Mouse (Mus musculus) lung, embryonic 14.5 days (tissue): ENCODE measurements around the gene Gpx4. TPM values are rescaled to one million over a fixed set of nuclear protein-coding genes. Genes with fewer than 3 reads are reported as not detected.
"Not testable (repeated sequence)": the region's sequence is repeated elsewhere in the genome, so short reads cannot be mapped to it uniquely, and the experiment has no call there.

Experiments
- ATAC-seq: fragments of 200-750 bp; cut with Nextera tagmentation; 2 replicates; pipeline ENCODE4 v1.8.0; 2017; ENCODE audit warnings: mild to moderate bottlenecking, moderate TSS enrichment, moderate library complexity; ENCODE audit not compliant: insufficient read depth
- DNase-seq: peaks from one replicate; pipeline ENCODE4 v3.0.0-alpha.2; 2015
- H3K27ac ChIP-seq: fragments of 300-500 bp; sonication (generic); 2 replicates; pipeline ENCODE4 v1.5.1; 2014; ENCODE audit warnings: low read depth, mild to moderate bottlenecking, moderate library complexity
- H3K27me3 ChIP-seq: fragments of 300-500 bp; sonication (generic); 2 replicates; pipeline ENCODE4 v1.6.1; 2014; ENCODE audit warnings: low read length, control low read depth; ENCODE audit not compliant: insufficient read depth
- H3K36me3 ChIP-seq: fragments of 300-500 bp; sonication (generic); 2 replicates; pipeline ENCODE4 v1.6.1; 2014; ENCODE audit warnings: control low read depth; ENCODE audit not compliant: insufficient read depth
- H3K4me1 ChIP-seq: fragments of 300-500 bp; sonication (generic); 2 replicates; pipeline ENCODE4 v1.6.1; 2014; ENCODE audit warnings: antibody characterized with exemption, control low read depth; ENCODE audit not compliant: insufficient read depth
- H3K4me2 ChIP-seq: fragments of 300-500 bp; sonication (generic); 2 replicates; pipeline ENCODE4 v1.6.1; 2014; ENCODE audit warnings: mild to moderate bottlenecking
- H3K4me3 ChIP-seq: fragments of 300-500 bp; sonication (generic); 2 replicates; pipeline ENCODE4 v1.5.1; 2014; ENCODE audit warnings: low read depth, low read length
- H3K9ac ChIP-seq: fragments of 300-500 bp; sonication (generic); 2 replicates; pipeline ENCODE4 v1.6.1; 2014
- H3K9me3 ChIP-seq: fragments of 300-500 bp; sonication (generic); 2 replicates; pipeline ENCODE4 v1.6.1; 2016; ENCODE audit warnings: low read depth, low read length, control low read depth
- CTCF ChIP-seq: IDR thresholded peaks from 2 replicates; pipeline ENCODE4 v1.5.1; 2016; ENCODE audit warnings: antibody characterized with exemption, low read depth
- WGBS: fragments of 180-500 bp; shearing (Covaris S2); extraction: QIAGEN DNeasy Blood & Tissue Kit; methylation state at CpG from one replicate; pipeline ENCODE4 v1.1.7; 2014; 5-methylcytosine and 5-hydroxymethylcytosine counted together
- polyA plus RNA-seq: library from polyadenylated mRNA; unstranded; fragments of >200 nt; fragmentation: Nextera tagmentation; extraction: Ambion mirVana; gene quantifications from 2 replicates; pipeline ENCODE4 v1.2.1, GENCODE M21; 2014

Gpx4 gene
- polyA plus RNA-seq, 1 experiment from 2014 or later = 471 TPM

DNA sequence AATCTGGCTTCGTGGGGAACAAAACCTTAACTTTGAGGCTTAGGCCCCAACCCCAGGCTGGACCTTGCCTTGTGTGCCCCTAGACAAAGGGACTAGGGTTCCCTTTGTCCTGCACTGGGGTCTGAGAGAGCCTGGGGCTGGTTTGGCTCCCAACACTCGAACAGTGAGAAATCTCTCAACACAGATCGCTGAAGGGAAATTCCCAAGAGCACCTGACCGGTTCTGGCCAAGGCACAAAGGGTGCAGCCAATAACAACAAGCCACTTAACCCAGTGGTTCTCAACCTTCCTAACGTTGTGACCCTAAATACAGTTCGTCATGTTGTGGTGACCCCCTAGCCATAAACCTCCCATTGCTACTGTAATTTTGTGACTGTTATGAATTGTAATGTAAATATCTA lies 3.3 kb downstream of the Gpx4 start:
- H3K4me1 ChIP-seq = peaks cover 14% of the 10 kb centered on the region
- no peak overlapping the region for H3K4me2 ChIP-seq
- 37% methylated on average over 6 of the region's 6 CpGs for WGBS
- no peak for DNase-seq
- no peak for ATAC-seq
- TF ChIP-seq CTCF = no peak
- H3K9ac ChIP-seq = no peak overlapping the region
- no peak overlapping the region for H3K4me3 ChIP-seq
- no peak overlapping the region for H3K27ac ChIP-seq
- no peaks in the 10 kb centered on the region for H3K27me3 ChIP-seq
- H3K36me3 ChIP-seq = peaks cover 2% of the 10 kb centered on the region
- H3K9me3 ChIP-seq = no peaks in the 10 kb centered on the region

DNA sequence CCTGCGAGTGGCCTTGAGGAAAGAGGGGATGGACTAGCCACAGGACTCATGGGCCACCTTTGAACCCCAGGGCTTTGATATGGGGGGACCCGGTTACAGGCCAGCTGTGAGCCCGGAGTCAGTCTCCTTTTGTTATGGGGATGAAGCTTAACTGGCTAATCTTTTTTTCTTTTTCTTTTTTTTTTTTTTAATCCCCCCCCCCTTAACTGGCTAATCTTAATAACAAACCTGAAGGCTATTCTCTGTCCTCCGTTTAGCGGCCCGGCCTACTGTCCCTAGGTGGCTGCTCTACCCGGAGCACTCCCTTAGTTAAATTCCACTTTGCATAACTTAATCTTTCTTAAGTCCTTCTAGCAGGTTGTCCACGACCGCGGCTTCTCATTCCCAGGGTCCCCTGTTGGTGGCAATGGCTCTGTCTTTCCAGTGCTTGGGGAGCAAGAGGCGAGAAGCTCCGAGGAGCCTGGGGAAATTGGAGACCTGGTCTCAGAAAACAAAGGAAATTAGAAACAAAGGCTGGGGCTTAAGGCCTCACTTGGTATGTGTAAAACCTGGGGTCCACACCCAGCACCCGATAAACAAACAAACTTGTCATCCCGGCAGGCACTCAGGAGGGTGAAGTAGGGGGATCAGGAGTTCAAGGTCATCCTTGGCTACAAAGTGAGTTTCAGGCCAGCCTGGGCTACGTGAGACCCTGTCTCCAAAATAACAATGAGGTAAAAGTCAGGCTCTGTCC lies 4.1 kb downstream of the Gpx4 start:
- Histone ChIP-seq H3K9me3 (no peaks in the 10 kb centered on the region), H3K4me2 (peak overlapping the region; percentile 7; the same call in 1 of the 2 replicates), H3K27me3 (no peaks in the 10 kb centered on the region), H3K4me3 (no peak overlapping the region), H3K4me1 (peaks cover 15% of the 10 kb centered on the region), H3K9ac (peak overlapping the region; percentile 29; the same call in 1 of the 2 replicates), H3K27ac (peak overlapping the region; percentile 62; the same call in 1 of the 2 replicates), H3K36me3 (peaks cover 10% of the 10 kb centered on the region)
- WGBS = 33% methylated on average over 15 of the region's 15 CpGs
- DNase-seq (no peak), ATAC-seq (no peak)
- TF ChIP-seq CTCF = no peak

- no peak for TF ChIP-seq CTCF
- WGBS = 31% methylated on average over 14 of the region's 14 CpGs
- H3K4me2 ChIP-seq = peak overlapping the region; percentile 7; the same call in 1 of the 2 replicates
- peak overlapping the region; percentile 29; the same call in 1 of the 2 replicates for H3K9ac ChIP-seq
- ATAC-seq (no peak), DNase-seq (no peak)
- H3K4me1 ChIP-seq = peaks cover 15% of the 10 kb centered on the region
- H3K27ac ChIP-seq = peak overlapping the region; percentile 62; the same call in 1 of the 2 replicates
- H3K27me3 ChIP-seq = no peaks in the 10 kb centered on the region
- H3K9me3 ChIP-seq = no peaks in the 10 kb centered on the region
- peaks cover 17% of the 10 kb centered on the region for H3K36me3 ChIP-seq
- no peak overlapping the region for H3K4me3 ChIP-seq
Observed at GRCm38 (mm10) chr10:80051618-80052373, 4.8 kb downstream of the Gpx4 start.

GRCm38 (mm10) chr10:80052374-80052764 lies 5.4 kb downstream of the Gpx4 start:
- no peak for TF ChIP-seq CTCF
- peaks cover 15% of the 10 kb centered on the region for H3K4me1 ChIP-seq
- no peaks in the 10 kb centered on the region for H3K9me3 ChIP-seq
- no peak for ATAC-seq
- H3K9ac ChIP-seq = no peak overlapping the region
- peaks cover 22% of the 10 kb centered on the region for H3K36me3 ChIP-seq
- DNase-seq = no peak
- 80% methylated on average over 5 of the region's 5 CpGs for WGBS
- no peaks in the 10 kb centered on the region for H3K27me3 ChIP-seq
- peak overlapping the region; percentile 62; the same call in 1 of the 2 replicates for H3K27ac ChIP-seq
- H3K4me2 ChIP-seq = no peak overlapping the region
- H3K4me3 ChIP-seq = no peak overlapping the region

GRCm38 (mm10) chr10:80053259-80053780 lies 6.4 kb downstream of the Gpx4 start:
- DNase-seq (peak; percentile 100), ATAC-seq (peak; percentile 98)
- no peaks in the 10 kb centered on the region for H3K27me3 ChIP-seq
- H3K9me3 ChIP-seq = no peaks in the 10 kb centered on the region
- H3K36me3 ChIP-seq = peaks cover 31% of the 10 kb centered on the region
- peak overlapping the region; percentile 87 for H3K4me3 ChIP-seq
- H3K4me2 ChIP-seq = peak overlapping the region; percentile 86
- H3K27ac ChIP-seq = peak overlapping the region; percentile 97
- TF ChIP-seq CTCF = no peak
- H3K9ac ChIP-seq = peak overlapping the region; percentile 85
- peaks cover 15% of the 10 kb centered on the region for H3K4me1 ChIP-seq
- WGBS = under 1% methylated on average over 46 of the region's 47 CpGs

- 1% methylated on average over 71 of the region's 77 CpGs for WGBS
- Histone ChIP-seq H3K27me3 (no peaks in the 10 kb centered on the region), H3K9ac (peak overlapping the region; percentile 85), H3K4me2 (peak overlapping the region; percentile 86), H3K4me1 (peaks cover 13% of the 10 kb centered on the region), H3K9me3 (no peaks in the 10 kb centered on the region), H3K36me3 (peaks cover 38% of the 10 kb centered on the region), H3K4me3 (peak overlapping the region; percentile 87), H3K27ac (peak overlapping the region; percentile 97)
- ATAC-seq (peak; percentile 41), DNase-seq (peak; percentile 89)
- no peak; the same call in none of the 2 replicates for TF ChIP-seq CTCF
Observed at GRCm38 (mm10) chr10:80053831-80054815, 7.2 kb downstream of the Gpx4 start.

- H3K9ac ChIP-seq = peak overlapping the region; percentile 85
- 14% methylated on average over 3 of the region's 3 CpGs for WGBS
- peaks cover 45% of the 10 kb centered on the region for H3K36me3 ChIP-seq
- H3K27ac ChIP-seq, ATAC-seq, DNase-seq, H3K27me3 ChIP-seq, H3K9me3 ChIP-seq: not testable (repeated sequence)
- peak overlapping the region; percentile 86 for H3K4me2 ChIP-seq
- H3K4me3 ChIP-seq = peak overlapping the region; percentile 87
- H3K4me1 ChIP-seq = peaks cover 13% of the 10 kb centered on the region
Observed at GRCm38 (mm10) chr10:80054911-80055310, 7.9 kb downstream of the Gpx4 start.
